Mouse (Mus musculus): ENCODE data around the gene Adra2a.

GRCm38 (mm10) chr19:54044507-54045371 lies 788 bp downstream of the Adra2a start:
- TF ChIP-seq POLR2A (IDR thresholded peaks at IDR 0.05; ENCODE audit: insufficient read depth, low read depth, low read length) (no peak), CTCF (IDR thresholded peaks at IDR 0.05) (peak; percentile 68)

Data from heart, adult 2 months (tissue).